Comparison of ENCODE assay signal across 18 mouse cellular contexts in genomic region chr14:120950068-120950467, GRCm38 (mm10).
"Had no signal": no experiment of that assay in that cellular context is flagged by ENCODE, and none has a peak within 500 bp of the region (broad histone marks: within the 10 kb centered on the region; RNA-seq: fewer than 3 reads in every experiment).

No protein-coding gene starts in this region.

- H3K9ac ChIP-seq: kidney, embryonic 15.5 days; limb, embryonic 13.5 days; midbrain, embryonic 12.5 days; midbrain, embryonic 15.5 days; neural tube, embryonic 12.5 days; neural tube, embryonic 15.5 days; stomach, embryonic 15.5 days had no signal

- H3K4me3 ChIP-seq: kidney, embryonic 15.5 days; limb, embryonic 10.5 days; limb, embryonic 13.5 days; midbrain, embryonic 12.5 days; midbrain, embryonic 15.5 days; neural tube, embryonic 12.5 days; neural tube, embryonic 15.5 days; stomach, embryonic 15.5 days had no signal

- DNase-seq: kidney, adult 8-10 months; kidney, postnatal 10 days; layer of hippocampus, postnatal 36 days; lung, adult 2 months; lung, postnatal 14 days; lung, postnatal 4 days; right cerebral cortex, adult 18-20 months; right cerebral cortex, postnatal 14 days; spleen, adult 18-20 months; thymus, postnatal 25 days had no signal

- H3K9me3 ChIP-seq: kidney, embryonic 15.5 days; midbrain, embryonic 12.5 days; midbrain, embryonic 15.5 days; neural tube, embryonic 12.5 days; neural tube, embryonic 15.5 days; stomach, embryonic 15.5 days had no signal

- H3K27ac ChIP-seq: kidney, embryonic 15.5 days; limb, embryonic 10.5 days; limb, embryonic 13.5 days; midbrain, embryonic 12.5 days; midbrain, embryonic 15.5 days; neural tube, embryonic 12.5 days; neural tube, embryonic 15.5 days; stomach, embryonic 15.5 days had no signal

- H3K27me3 ChIP-seq: kidney, embryonic 15.5 days; limb, embryonic 13.5 days; midbrain, embryonic 12.5 days; midbrain, embryonic 15.5 days; neural tube, embryonic 12.5 days; neural tube, embryonic 15.5 days; stomach, embryonic 15.5 days had no signal

- H3K4me2 ChIP-seq: kidney, embryonic 15.5 days; limb, embryonic 13.5 days; midbrain, embryonic 12.5 days; midbrain, embryonic 15.5 days; neural tube, embryonic 12.5 days; neural tube, embryonic 15.5 days; stomach, embryonic 15.5 days had no signal

- ATAC-seq: midbrain, embryonic 15.5 days had no signal

- H3K4me1 ChIP-seq: kidney, embryonic 15.5 days; limb, embryonic 10.5 days; limb, embryonic 13.5 days; midbrain, embryonic 12.5 days; midbrain, embryonic 15.5 days; neural tube, embryonic 12.5 days; neural tube, embryonic 15.5 days; stomach, embryonic 15.5 days had no signal
